Mouse (Mus musculus) thymus, postnatal 4 days (tissue): Measurements from ENCODE around the gene Tmem151b.
A peak's percentile ranks its signal among the peaks of the same experiment; 100 is the strongest.

Source experiments
- DNase-seq: peaks from one replicate; pipeline ENCODE4 v3.0.0; 2021

Tmem151b gene

DNA sequence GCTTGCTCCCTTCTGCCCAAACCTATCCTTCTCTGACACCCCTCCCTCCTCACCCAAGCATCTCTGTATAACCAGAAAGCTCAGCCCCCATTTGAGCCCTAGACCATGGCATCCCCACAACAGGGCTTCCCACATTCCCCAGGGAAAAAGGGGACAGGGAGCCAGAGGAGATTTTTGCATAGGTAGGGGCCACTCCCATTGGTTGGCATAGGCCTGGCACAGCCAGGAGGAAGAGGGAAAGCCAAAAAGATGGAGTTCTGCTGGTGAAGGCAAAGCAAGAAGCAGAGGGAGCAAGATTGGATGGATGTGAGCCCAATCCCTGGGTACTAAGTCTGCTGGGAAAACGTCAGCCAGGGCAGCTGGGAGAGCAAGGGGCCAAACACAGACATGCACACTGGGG is 6.4 kb downstream of the Tmem151b start:
- DNase-seq = no peak

GRCm38 (mm10) chr17:45542705-45543104 is 6.8 kb downstream of the Tmem151b start:
- DNase-seq = no peak

DNA sequence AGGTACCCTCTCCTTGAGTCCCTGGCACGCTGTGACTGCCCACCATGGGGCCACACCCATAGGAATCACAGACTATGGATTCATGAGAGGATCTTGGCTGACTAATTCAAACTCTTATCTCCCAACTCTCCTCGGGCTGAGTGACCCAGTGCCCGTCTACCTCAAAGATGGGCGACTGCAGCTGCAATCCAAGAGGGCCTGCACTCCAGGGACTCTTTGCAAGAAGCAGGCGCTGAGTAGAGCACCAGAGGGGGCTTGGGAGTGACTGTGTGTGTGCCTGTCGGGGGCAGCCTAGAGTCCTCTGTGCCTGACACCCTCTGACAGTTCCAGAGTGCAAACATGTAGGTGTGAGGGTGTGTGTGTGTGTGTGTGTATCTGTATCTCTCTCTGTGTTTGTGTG is 7.3 kb downstream of the Tmem151b start:
- no peak for DNase-seq

- DNase-seq = no peak
Measured at GRCm38 (mm10) chr17:45539664-45540063, 9.8 kb downstream of the Tmem151b start.

GRCm38 (mm10) chr17:45538394-45538793 is 11.1 kb downstream of the Tmem151b start:
- DNase-seq = no peak

DNA sequence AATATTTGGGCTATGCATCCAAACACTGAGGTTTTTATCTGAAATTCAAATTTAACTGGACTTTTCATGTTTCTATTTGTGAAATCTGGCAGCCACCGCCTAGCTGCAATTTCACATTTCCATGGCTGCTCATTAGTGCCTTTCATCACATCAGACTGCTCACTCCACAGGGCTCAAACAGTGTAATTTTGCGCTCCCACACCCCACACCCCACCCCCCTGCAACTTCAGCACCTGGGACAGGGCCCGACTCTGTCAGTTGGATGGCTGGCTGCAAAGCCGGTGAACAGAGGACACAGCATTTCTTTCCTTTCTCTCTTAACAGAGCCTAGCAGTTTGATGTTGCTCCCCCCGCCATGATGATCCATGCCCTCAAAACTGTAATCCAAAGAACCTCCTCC is 13.2 kb downstream of the Tmem151b start:
- peak; percentile 73 for DNase-seq

- DNase-seq = no peak
Measured at GRCm38 (mm10) chr17:45532896-45533295, 16.6 kb downstream of the Tmem151b start.

DNA sequence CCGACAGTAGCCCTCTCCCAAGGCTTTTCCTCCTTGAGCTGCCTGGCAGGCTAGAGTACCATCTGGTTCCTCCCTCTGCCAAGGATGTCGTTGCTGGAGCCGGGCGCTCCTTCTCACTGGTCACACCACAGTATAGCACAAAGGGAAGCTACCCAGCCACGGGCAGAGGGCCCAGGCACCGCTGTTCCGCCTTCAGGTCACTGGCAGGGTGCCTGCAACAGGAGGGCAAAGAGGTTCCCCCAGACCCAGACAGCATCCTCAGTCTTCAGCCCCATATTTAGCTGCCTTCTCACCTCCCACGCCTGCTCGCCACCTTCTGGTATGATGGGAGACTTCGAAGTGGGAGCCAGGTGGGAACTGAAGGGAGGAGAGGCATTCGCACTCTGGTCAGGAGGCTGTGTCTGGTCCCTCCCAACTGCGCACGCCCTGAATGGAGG is 19.1 kb downstream of the Tmem151b start:
- no peak for DNase-seq

DNA sequence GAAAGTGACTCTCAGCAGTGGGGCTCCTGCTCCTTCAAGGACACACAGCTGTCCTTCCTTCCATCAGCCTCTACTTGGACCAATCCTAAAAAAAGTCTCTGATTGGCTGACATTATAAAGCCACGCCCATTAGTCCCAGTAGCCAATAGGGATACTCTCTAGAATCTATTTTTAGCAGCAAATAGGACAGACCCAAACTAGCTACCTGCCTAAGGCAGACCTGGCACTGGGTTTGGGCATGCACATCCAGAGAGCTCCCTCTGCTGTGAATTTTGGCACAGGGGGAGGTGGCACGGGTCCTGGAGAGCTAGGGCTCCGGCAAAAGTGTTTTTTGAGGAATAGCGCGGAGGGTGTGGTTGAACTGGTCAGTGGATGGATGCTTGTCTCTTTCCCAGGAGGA is 22.9 kb downstream of the Tmem151b start:
- no peak for DNase-seq

GRCm38 (mm10) chr17:45524961-45525360 is 24.5 kb downstream of the Tmem151b start:
- no peak for DNase-seq

DNA sequence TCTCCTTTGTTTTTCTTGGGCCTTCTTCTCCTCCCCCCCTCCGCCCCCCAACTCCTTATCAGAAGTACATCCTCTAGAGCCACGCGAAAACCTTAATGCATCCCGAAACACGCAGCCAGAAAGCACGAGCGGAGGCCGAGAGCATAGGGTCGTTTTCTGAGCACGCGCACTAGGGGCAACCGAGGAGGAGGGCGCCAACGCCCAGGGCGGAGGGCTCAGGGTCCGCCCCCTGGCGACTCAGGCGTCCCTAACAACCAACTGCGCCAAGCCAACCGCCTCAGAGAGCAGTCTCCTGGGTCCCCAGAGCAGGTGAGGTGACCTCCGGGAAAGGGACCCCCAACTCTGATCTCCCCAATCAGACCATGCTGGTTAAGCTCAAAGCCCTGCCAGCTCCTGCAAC is 26.2 kb downstream of the Tmem151b start, which contains the start of gene Tcte1:
Gene Tcte1 (plus strand): TSS at position 172 of the 400 bp plus-strand sequence.
- peak; percentile 79 for DNase-seq

- no peak for DNase-seq
Measured at GRCm38 (mm10) chr17:45520136-45520535, 29.3 kb downstream of the Tmem151b start.

DNA sequence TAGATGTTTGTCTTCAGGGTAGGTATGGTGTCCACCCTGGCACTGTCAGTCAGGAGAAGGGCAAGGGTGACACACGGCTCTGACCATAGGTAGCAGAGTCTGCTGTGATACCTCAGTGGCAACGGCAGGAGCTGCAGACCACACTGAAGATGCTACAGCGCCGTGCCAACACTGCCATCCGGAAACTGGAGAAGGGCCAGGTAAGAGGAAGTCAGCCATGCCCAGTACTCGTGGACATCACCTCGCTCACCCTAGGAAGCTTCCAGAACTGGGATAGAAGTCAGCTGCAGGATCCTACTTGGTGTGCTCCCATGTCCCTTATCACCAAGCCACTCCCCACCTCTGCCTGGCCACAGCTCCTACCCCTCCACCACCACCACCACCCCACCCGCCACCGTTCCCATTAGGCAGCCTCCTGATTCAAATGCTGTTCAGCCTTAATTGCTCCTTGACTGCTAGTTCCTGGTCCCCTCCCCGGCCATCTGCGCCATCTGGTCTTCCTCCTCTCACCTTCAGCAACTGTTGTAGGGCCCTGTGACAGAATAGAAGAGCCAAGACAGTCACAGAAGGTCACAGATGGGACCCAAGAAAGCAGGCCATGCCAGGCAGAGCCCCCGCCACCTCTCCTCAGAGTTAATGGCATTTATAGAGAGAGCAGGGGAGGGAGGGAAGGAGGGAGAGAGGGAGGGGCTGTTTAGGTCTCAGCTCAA is 30.6 kb downstream of the Tmem151b start:
- no peak for DNase-seq

DNA sequence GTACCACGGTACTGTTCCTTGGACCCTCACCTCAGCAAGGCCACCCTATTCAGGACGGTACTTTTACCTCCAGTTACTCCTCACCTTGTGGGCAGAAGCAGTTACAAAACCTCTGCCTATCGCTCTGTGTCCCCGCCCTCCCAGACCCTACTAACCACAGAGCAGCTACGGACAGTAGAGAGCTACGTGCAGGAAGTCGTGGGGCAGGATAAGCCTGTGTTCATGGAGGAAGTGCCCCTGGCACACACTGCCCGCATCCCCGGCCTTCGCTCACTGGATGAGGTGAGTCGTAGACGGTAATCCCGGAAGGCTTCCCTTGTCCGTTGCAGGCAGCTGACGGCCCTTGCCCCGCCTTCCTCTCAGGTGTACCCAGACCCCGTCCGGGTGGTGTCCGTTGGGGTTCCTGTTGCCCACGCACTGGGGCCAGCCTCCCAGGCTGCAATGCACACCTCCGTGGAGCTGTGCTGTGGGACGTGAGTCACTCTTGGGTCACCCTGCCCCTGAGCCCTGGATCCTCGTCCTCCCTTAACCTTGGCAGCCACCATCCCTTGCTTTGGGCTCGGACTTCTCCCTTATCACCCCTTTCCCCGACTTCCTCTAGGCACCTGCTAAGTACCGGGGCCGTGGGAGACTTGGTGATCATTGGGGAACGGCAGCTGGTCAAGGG is 31.8 kb downstream of the Tmem151b start:
- no peak for DNase-seq

GRCm38 (mm10) chr17:45517135-45517534 is 32.3 kb downstream of the Tmem151b start:
- DNase-seq = no peak

GRCm38 (mm10) chr17:45516488-45516887 is 33.0 kb downstream of the Tmem151b start:
- DNase-seq = peak; percentile 89

GRCm38 (mm10) chr17:45515806-45516205 is 33.7 kb downstream of the Tmem151b start:
- DNase-seq = no peak

DNA sequence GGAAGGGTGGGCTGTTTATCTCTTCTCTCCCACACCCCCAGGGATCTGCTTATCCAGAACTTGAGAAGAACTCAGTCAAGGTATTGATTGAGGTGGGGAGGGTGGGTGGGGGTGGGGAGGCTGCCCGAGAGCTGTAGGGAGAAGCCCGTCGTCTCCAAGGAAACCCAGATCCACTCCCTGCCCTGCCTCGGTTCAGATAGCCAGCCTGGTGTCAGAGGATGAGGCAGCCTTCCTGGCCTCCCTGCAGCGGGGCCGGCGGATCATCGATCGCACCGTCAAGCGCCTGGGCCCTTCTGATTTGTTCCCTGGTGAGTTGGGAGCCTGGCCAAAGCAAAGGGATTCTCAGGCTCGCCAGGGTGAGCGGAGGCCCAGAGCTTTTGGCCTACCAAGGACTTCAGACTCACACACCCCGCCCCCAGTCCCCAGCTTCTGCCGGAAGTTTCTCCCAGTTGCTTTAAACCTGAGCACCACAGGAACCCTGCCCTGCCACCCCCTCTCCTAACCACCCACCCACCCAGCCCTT is 34.2 kb downstream of the Tmem151b start:
- DNase-seq = no peak

DNA sequence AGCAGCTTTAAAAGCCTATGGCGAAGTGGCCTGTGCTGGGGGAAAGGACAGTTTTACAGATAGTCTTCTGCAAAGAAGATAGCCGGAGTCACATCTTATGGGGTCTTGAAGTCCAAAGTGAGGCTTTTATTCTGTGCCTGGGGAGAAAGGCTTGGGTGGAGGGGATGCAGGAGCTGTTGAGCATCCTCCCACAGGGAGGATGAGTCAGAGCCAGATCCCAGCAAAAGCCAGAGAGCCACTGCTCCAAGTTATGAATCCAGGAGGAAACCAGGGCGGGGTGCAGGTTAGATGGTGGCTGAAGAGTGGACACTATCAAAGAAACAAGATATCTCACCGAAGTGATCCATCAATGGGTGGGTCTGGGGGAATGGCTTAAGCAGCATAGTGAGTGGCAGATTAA is 37.7 kb downstream of the Tmem151b start:
- DNase-seq = no peak

GRCm38 (mm10) chr17:45510871-45511270 is 38.6 kb downstream of the Tmem151b start:
- DNase-seq = no peak

GRCm38 (mm10) chr17:45506700-45507189 is 42.7 kb downstream of the Tmem151b start, which contains the start of gene Aars2:
Aars2 (plus strand) TSS chr17:45506841.
- DNase-seq = peak; percentile 99

- no peak for DNase-seq
Measured at GRCm38 (mm10) chr17:45505941-45506465, 43.5 kb downstream of the Tmem151b start.

DNA sequence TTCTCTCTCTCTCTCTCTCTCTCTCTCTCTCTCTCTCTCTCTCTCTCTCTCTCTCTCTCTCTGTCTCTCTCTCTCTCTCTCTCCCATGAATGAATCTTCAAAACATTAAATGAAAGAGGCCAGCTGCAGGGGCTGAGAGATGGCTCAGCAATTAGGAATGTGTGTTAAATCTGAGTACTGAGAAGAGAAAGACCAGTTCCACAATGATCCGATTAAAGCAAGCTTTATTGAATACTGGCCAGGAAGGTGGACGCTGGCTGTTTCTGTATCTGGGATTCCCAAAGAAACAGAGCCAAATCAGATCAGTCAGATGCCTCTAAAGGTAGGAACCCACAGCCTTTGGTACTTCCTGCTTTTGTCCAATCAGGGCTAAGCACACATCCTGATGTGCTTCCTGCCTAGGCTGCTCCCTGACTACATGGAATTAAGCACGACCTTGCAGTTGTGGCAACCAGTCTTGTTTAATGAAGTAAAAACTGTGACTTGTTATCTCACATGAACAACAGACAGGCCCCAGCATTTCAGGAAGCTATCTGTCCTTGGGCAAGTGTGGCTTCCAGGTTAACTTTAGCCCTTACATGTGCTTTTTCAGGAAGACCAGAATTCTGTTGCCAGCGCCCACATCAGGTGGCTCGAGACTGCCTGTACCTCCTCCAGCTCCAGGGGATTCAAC is 46.0 kb downstream of the Tmem151b start:
- DNase-seq = no peak
